Mouse (Mus musculus) G1E (cell line): ENCODE results near the gene Palm3.

ENCODE experiments used
- CTCF ChIP-seq: IDR thresholded peaks from 2 replicates; pipeline ENCODE4 v1.5.1; 2012; ENCODE audit warnings: low read depth, low read length, inconsistent platforms, mixed read lengths
- GATA1 ChIP-seq: IDR thresholded peaks from 2 replicates; pipeline ENCODE4 v1.6.1; 2012; ENCODE audit warnings: borderline replicate concordance, low read length, inconsistent platforms, mixed read lengths
- GATA2 ChIP-seq: IDR thresholded peaks from 2 replicates; pipeline ENCODE4 v1.6.1; 2012; ENCODE audit warnings: low read depth, low read length, inconsistent platforms, borderline replicate concordance
- TAL1 ChIP-seq: conservative IDR thresholded peaks from 2 replicates; pipeline ENCODE4 v1.6.1; 2012; ENCODE audit warnings: low read depth, low read length, inconsistent platforms, mixed read lengths

DNA sequence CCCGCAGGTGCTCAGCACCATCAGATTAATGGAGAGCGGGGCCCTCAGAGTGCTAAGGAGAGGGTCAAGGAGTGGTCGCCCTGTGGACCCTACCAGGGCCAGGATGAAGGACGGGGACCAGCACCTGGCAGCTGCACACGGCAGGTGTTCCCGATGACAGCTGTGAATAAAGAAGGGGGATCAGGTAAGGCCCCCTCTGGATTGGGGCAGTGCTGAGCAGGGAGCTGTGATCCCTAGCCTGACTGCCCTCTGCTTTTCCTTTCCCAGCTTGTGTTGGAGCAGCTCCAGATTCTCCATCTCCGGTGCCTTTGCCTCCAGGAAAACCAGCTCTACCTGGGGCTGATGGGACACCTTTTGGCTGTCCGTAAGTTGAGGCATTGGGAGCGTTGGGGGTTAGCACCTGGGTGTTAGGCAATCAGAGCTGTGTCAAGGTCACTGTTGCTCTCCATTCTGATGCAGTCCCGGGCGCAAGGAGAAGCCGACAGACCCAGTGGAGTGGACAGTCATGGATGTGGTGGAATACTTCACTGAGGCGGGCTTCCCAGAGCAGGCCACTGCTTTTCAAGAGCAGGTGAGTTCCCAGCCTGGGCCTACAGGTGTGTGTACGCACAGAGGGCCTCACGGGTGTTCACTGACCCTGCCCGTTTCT lies 22.1 kb upstream of the Palm3 start:
- no peak for TF ChIP-seq TAL1
- no peak for TF ChIP-seq CTCF
- no peak for TF ChIP-seq GATA1
- TF ChIP-seq GATA2 = no peak
